Mouse (Mus musculus): ENCODE results near the gene Gm7879.

GRCm38 (mm10) chr5:43892386-43892785, 20.6 kb upstream of the Gm7879 start:
- TF ChIP-seq CTCF (IDR thresholded peaks at IDR 0.05) (peak; percentile 70), POLR2A (IDR thresholded peaks at IDR 0.05; ENCODE audit: insufficient read depth, low read depth, low read length) (no peak)
